Mouse (Mus musculus) G1E-ER4 (cell line): ENCODE measurements around the gene Cish. TPM values are rescaled to one million over a fixed set of nuclear protein-coding genes. Genes with fewer than 3 reads are reported as not detected.

Source experiments
- GATA1 ChIP-seq: IDR thresholded peaks from one replicate; pipeline ENCODE4 v1.8.0; 2012; ENCODE audit warnings: low read length, inconsistent platforms
- polyA plus RNA-seq: library from polyadenylated mRNA; stranded (reverse); fragments of >175 nt; gene quantifications from 2 replicates; pipeline ENCODE4 v1.2.3, GENCODE M21; 2012

Cish gene
- polyA plus RNA-seq, 1 experiment, result 121 TPM

- TF ChIP-seq GATA1, result no peak
Observed at GRCm38 (mm10) chr9:107344027-107344426, 48.2 kb downstream of the Cish start.

- no peak for TF ChIP-seq GATA1
Observed at GRCm38 (mm10) chr9:107346081-107346480, 50.3 kb downstream of the Cish start.

- no peak for TF ChIP-seq GATA1
Observed at GRCm38 (mm10) chr9:107347586-107348183, 51.9 kb downstream of the Cish start.

GRCm38 (mm10) chr9:107349321-107349720 lies 53.5 kb downstream of the Cish start:
- no peak for TF ChIP-seq GATA1

Other genes starting within 250 kb of the Cish start
- gene Dock3, start 64.1 kb upstream of the Cish start, polyA plus RNA-seq, result not detected in 2 replicates
- gene Mapkapk3, start 6.1 kb upstream of the Cish start, polyA plus RNA-seq, result 35.7 and 51.9 TPM in 2 replicates
- gene Hemk1, start 42.3 kb downstream of the Cish start, polyA plus RNA-seq, result 9.0 and 15.2 TPM in 2 replicates
- gene 6430571L13Rik, start 44.6 kb downstream of the Cish start, polyA plus RNA-seq, result 0.14 and 0.16 TPM in 2 replicates
- gene Cacna2d2, start 103.6 kb downstream of the Cish start, polyA plus RNA-seq, result not detected in 2 replicates
- gene Tmem115, start 237.9 kb downstream of the Cish start, polyA plus RNA-seq, result 35.6 and 43.9 TPM in 2 replicates
- 11.6 and 11.7 TPM in 2 replicates for gene Cyb561d2, start 246.2 kb downstream of the Cish start, polyA plus RNA-seq
- 0.68 and 0.92 TPM in 2 replicates for gene Nprl2, start 246.2 kb downstream of the Cish start, polyA plus RNA-seq